Mouse (Mus musculus): ENCODE measurements around the gene Babam2.

The Babam2 gene

DNA sequence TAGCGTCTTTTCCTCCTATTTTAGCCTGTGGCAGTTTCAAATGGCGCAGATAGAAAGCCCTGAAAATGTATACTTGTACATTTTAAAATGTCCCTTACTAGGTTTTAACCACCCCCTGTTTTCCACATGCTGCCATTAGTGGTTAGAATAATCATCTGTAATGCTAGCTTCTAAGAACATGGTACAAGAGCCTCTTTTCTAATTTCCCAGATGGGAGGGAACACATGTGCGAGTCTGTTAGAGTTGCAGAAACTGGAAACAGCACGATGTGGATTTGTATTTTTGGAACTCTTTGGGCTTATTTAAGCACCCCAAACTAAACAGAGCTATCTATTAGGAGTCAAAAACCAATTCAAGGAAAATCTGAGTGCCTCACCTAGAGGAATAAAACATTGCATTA, 195.1 kb downstream of the Babam2 start:
- no peak for DNase-seq

DNA sequence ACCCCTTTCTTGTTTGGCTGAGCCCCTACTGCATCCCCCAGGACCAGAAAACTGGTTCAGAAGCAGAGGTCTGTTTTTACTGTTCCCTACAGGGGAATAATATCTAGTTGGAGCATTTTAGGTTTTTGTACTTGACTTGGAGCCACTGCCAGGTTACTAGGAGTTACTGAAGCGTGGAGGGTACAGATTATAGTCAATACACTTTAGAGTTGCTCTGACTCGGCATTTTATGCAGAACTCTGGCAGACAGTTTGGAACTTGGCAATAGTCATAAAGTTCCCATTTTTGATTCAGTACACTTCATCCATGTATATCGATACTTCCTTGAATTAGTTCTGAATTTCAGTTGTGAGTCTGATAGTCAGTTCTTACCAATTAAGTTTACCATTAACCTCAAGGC, 202.4 kb downstream of the Babam2 start:
- no peak for DNase-seq

DNA sequence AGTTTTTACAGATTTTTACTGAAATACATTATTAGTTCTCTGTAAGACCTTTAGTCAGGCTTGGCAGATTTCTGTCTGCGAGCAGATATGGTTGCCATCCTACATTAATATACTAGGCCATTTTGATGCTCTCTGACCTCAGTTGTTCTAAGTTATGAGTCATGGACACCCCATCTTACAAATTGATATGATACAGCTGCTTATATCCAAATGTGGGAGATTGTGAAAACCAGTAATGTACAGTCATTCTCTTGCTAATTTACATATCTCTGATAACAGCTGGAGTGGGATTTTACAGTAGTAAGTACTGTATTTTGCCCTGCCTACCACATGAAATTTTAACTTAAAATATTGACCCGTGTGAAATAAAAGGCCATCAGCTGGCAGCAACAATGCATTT, 204.7 kb downstream of the Babam2 start:
- DNase-seq = no peak

DNA sequence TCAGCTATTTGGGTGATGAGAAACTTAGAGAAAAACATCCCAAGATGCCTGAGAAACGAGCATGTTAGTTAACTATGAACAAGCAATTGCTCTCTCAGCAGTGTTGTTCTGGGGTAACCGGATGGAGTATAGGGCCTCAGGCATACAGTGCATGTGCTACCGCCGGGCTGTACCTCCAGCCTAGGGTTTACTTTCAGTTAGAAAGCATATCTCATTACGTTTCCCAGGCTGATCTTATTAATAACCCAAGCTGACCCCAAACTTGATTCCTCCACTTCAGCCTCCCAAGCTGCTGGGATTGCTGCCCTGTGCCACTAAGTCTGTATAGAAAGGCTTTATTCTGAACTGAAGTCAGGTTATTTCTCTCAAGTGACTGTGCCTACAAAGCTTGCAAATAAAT, 205.4 kb downstream of the Babam2 start:
- no peak for DNase-seq

DNA sequence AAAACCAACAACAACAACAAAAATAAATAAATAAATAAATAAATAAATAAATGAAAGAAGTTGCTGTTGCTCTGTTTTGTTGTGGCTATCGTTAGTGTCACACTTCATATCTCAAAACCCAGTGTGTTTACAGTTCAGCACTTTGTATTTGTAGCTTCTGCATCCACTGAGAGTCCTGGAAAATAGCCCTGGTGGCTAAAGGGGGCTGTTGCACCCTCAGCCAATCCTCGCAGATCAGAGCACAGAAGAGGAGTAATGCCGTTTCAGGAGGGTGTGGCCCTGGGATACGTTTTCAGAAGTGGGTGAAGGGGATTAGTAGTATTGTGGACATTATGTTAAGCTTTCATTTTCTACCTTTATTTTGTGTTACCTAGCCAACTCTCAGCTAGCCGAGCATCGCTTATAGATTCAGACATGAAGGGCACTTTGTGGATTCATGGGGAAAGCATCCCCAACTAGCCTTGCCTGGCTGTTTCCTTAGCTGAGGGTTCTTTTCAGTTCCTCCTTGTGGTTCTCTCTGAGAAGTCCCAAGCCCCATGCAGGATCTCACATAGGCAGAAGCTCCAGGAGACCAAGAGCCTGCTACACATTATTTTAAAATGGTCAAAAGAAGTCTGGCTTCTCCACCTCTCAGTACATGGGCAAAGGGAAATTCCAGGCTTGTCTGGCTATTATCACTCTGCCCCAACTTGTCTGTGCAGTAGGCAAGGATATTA, 207.6 kb downstream of the Babam2 start:
- no peak for DNase-seq

DNA sequence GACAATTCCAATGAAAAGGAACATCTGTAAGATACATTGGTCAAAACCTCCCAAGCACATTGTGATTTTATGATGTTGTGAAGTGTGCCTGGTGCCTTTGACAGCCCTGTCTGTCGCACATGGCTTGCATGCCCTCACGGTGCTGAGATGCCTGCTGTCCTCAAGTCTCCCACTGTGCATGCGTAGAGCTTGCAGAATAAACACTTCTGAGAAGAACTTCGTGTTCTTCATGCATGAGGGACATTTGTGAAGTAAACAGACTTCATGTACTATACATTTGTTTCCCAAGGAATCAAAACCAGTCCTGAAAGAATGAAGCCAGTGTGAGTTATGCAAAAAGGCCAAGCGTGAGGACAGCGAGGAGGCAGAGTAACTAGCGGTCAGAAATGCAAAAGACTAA, 208.3 kb downstream of the Babam2 start:
- no peak for DNase-seq

DNA sequence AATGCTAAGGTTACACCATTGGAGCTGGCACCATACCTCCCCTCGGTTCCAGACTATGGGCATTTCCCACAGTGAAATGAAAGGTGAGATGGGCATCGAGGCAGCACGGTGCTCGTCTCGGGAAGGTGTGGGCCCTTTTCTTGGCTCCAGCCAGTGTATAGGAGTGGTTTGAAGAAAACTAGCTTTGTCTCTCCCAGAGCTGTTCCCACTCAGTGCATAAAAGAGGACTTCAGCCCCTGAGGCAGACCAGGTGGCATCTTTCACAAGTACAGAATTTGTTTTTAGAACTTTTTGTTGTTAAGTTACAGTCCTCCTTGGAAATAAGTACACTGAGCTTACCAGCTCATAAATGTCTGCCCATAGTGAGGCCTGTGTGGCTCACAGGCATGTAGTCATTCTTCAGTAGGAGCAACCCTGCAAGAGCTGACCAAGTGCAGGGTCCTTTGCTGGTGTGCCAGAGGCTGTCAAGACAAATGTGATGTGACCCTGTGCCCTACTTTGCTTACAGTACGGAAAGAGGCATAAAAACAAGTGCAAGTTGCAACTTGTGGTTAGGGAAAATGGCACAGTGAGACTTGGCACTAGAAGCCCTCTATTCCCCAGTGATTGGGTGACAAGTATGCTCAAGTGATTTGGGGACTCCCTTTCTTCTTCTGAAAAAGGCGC, 208.9 kb downstream of the Babam2 start:
- DNase-seq = no peak

DNA sequence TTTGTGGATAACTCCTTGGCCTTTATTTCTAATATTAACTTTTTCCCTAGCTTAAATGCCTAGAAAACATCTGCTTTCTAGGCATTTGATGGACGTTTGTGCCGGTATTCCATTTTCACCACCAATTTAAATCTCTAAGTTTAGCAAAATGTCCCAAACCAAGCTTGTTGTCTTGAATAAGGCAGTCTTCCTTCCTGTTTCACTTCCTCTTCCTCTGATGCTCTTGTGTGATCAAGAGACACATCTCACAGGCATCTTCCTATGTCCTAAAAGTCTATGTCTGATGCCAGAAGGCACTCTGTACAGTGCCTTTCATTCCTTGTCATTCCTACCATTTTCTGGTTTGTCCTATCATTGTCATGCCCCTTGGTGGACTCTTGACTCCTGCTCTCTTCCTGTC, 210.5 kb downstream of the Babam2 start:
- DNase-seq = no peak

DNA sequence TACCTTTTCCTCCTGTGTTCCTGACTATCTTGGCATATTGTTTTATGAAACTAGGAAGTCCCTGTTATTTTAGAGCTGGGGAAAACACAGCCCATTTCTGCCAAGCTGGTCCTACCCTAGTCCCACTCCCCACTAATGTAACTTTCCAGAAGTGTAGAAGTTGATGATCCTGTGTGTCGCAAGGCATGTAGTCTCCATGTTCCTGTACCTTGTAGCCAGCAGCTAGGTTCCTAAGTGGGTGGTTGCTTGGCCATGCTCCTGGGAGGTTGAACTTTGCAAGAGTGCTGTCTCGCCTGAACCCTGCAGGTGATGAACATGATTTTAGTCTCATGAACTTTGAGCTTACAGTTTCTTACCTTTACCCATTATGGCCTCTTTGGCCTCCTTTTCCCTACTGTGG, 211.3 kb downstream of the Babam2 start:
- no peak for DNase-seq

DNA sequence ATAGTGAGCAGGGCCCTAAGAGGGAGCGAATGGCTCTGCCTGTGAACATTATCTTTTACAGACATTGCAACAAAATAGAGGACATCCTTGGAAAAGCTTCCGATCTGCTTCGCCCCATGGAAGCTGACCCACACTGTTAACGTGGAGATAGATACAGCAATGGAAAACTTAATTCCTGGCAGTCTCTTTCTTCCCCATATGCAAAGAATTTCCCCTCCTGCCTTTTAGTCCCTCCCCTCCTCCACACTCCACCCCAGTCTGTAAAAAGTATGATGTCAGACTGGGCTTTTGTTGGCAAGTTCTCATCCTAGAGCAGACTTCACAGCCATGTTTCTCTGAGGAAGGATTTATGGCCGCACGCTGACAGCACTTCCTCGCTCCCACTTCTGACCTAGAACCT, 218.8 kb downstream of the Babam2 start:
- no peak for DNase-seq

DNA sequence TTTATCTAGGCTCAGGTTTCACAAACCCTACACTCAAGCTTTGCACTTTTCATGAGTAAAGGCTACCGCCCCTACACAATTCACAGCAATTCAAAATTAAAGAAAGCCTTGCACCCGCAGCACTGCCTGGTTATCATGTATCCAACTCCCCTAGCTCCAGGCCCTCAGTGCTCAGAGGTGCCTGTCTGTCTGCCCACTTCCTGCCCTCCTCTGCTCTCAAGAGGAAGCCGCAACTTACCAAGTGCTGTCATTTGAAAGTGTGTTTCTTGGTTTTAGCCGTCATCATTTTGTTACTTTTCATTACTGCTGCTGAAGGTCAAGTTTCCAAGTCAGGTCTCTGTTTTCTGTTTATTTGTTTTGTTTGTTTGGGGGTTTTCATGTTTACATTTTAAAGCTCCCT, 221.1 kb downstream of the Babam2 start:
- no peak for DNase-seq

DNA sequence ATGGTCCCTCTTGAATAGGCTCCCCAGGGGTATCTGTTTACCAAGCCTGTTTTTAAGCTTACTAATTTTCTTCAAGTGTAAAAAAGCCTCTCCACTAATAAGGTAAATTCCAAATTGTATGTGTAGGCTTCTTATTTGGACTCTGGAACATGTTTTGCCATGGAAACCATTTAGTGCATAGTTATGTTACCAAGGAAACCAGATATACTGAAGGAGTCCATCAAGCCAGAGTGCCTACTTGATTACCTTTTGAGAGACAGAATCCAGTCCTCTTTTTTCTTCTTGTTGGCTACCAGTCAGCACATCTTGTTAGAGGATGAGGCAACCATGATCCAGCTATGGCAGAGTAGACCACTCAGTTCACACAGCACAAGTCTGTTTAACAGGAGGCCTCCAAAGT, 222.6 kb downstream of the Babam2 start:
- no peak for DNase-seq

DNA sequence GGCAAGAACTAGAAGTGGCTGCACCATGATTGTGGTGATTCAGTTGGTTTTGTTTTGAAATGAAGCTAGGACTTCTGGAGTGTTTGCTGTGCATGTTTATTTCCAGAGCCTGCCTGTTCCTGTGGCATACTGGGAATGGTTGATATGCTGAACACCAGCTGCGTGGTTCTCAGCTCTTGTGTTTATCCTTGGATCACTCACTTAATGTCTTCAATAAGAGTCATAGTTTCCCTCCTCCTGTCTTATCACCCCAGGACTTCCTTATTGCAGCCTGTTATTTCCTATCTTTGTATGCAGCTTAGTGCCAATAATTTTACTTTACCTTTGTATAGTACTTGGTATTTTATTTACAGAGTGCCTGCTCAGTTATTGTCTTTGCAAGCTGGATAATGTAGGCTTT, 223.4 kb downstream of the Babam2 start:
- DNase-seq = no peak

DNA sequence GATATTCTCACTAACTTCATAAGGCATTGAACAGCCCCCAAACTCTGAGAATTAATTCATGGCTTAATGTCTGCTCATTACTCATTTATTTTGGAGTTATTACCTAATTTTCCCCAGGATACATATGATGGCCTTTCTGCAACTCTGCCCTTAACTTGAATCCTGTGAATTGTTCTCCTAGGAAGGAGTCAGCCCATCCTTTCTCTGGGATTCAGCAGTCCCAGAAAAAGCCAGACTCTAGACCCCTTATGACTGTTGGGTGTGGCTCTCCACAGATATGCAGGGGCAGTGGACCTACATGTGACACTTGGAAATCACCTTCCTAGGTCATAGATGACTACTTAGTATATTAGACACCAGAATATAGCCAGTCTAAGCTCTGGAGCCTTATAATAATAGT, 226.6 kb downstream of the Babam2 start:
- no peak for DNase-seq

DNA sequence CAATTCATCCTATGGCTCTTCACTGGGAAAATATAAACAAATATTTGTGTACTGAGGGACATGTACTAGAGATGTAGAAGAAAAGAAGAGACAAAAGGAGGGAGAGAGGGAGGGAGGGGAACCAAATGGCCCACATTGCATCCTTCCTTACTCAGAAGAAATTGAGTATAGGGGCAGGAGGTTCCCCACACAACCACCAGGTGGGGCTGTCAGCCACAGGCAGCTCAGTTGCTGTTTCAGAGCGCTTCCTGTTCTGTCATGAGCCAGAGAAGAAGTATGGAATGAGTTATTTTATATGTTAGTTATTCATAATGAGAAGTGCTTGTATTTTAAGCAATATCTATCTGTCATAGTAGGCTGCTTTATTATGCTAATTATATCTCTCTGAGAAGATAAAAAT, 229.1 kb downstream of the Babam2 start:
- DNase-seq = peak; percentile 52

DNA sequence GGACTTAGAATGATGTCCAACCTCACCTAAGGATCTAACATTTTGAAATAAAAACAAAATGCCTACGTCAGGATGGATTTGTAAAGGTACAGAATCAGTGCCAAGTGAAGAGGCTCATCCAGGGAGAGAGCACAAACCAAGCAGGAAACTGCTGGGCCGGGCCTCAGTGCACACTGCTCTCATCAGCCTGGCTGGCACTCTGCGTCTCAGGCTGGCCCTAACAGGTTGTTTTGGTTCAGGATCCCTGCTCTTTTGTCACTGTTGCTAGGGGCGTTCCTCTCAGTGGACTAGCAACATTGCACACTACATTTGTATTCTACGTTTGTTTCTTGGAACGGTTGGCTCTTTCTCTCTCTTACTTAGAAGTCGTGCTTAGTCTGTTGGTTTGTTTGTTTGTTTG, 231.5 kb downstream of the Babam2 start:
- DNase-seq = no peak

DNA sequence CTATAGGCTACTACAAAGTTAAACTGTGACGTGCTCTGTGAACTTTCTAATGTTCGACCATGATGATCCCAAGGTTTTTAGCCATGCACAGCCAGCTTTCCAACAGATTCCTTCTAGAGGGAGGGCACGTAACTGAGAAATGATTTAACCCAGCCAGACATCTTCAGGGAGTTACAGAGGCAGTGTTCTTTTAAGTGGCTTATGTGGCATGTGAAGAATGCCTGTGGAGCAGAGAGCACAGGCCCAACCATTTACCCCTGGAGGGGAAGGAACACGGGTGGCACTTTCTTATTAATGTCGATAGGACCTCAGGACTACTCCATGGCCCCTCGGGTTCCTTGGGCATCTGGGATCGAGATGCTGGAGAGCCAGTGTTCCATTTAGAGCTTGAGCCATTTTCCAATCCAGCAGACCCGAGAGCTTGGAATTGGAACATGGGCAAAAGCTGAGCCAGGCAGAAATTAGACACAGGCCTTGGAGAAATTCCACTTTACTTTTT, 233.7 kb downstream of the Babam2 start:
- DNase-seq = no peak

DNA sequence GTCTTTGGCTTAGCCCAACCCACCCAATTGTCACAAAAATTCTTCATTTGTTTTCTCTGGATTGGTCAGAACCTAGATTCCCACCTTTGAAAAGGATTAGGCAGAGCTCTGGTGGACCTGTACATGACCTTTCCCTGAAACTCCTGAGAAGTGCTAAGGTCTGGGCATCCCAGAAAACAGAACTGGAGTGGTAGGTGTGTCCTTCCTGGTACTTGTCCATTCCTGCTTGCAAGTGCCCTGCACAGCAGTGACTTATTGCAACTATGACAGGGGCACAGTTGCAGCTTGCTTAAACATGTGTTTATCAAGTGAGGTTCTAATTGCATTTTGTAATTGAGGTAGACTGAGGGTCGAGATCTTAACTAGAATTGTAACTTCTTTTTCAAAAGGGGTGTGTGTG, 234.2 kb downstream of the Babam2 start:
- no peak for DNase-seq

DNA sequence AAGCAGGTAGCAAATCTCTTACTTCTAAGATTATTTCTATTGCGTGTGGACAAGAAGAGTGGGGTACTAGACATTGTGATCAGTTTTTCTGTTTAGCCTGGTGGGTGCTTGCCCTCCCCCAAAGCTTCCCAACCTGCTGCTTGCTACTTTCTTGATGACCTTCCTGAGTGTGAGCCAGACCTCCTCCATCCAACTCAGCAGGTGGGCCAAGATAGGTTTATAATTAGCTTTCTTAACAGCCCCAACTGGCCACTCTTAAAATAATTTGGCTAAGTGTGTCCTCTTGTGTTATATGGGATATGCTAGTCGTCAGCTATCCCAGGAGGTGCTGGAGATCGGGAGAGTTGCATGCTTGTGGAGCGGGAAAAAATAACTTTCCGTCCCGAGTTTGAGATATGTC, 235.8 kb downstream of the Babam2 start:
- no peak for DNase-seq

DNA sequence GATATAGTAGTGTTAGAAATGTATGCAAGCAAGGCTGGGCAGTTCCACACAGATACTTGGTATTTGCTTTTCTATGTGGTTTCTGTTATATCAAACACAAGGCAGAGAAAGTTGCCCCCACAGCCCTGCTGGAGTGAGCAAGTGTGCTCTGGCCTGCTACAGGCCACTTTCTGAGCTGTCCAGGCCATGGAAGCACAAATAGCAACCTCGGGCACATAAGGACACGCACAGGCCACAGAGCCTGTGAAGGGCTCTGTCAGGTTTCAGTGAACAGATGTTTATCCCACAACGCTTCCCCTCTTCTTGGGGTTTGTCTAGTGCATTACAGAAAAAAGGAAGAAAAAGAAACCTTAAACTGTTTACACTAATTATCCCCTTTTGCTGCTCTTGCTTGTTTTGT, 236.9 kb downstream of the Babam2 start:
- no peak for DNase-seq

DNA sequence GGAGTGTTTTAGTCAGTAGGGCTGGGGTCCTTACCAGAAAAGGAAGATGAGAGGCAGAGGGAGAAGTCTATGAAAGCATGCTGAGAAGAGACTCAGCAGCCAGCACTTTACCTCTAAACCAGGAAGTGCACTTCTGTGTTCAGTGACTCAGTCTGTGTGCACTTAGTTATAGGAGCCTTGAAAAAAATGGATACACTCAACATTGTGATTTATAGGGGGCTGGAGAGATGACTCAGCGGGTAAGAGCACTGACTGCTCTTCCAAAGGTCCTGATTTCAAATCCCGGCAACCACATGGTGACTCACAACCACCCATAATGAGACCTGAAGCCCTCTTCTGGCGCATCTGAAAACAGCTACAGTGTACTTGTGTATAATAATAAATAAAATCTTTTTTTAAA, 238.5 kb downstream of the Babam2 start:
- DNase-seq = no peak

DNA sequence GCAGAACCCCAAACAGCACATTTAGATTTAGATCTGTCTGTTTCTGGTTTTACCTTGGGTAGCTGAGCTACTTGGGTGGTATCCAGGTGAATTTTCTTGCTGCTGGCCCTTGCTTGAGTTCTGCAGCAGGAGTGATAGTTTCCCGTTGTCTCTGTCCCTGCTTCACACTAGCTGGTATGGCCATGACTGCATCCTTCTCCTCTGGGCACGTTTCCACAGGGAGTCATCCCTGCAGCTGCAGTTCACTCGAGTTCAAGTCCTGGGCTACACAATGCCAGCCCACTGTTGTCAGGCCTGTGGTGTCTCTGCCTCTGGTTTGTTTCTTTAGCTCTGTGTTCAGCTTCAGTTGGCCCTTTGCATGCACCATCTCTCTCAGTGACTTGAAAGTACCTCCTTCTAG, 239.0 kb downstream of the Babam2 start:
- no peak for DNase-seq

DNA sequence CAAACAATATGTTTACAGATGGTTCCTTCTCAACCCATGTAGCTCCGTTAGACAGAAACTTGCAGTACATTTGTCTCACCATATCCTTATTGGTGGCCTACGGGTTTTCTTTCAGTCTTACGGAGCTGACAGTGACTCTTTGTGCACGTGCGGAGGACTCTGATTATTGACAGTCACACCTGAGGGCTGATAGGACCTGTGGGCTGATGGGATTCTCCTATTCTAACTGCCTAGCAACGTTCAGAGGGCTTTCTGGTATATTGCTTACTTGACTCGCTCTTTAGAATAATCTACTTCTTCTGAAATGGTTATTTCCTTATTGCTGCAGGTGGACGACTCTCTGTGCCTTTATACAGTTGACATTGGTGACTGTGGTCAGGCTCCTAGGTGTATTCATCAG, 243.4 kb downstream of the Babam2 start:
- DNase-seq = no peak

DNA sequence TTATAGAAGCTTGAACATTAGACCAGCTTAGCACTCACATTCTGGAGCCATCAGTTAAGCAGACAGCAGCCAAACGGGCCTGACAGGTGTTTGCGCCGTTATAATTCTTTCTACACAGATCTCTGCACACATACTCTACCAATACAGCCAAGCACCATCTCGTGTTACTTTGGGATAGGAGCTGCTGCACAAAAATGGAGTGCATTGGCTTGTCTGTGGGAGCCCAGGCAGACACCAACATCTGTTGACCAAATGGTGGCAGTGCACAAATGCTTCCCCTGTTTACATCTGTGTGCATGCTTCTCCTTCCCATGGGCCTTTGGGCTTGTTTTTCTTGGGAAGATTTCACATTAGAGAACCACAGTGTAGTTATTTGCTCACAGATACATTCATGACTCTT, 249.7 kb downstream of the Babam2 start:
- DNase-seq = no peak

DNA sequence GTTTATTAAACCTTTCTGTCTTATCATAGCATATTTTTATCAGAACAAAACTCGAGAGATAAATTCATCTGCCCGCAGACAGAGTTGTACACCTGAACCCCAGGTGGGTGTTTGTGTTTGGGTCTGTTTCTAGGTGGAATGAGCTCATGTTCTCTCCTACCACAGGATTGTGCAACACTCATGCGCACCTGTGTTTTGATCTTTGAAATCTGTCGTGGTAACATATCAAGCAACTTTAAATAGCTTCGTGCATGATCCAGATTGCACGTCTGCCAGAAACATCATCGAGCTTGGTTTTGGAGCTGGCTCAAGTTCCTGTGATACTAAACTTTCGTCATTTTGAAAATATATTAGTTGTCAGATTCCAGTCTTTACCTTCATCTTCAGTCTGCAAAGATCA, 251.9 kb downstream of the Babam2 start:
- DNase-seq = no peak
